Comparison of ENCODE assay signal across 15 mouse cellular contexts in the genomic region with DNA sequence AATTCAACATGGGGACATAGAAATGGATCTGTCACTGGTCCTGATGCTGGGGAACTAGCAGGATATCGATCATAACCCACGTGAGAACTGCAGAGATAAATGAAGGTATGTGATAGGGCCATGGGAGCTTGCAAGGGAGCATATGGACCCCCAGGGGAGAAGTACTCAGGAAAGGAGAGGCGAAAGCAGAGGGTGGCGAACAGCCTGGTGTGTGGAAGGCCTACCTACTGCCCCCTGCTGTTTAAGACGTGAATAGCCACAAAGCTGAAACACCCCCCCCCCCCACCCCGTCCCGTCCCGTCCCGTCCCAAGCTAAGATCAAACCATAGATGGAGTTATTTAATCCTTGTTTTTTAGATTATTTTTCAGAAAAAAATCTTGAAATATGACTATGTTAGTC. TPM values are rescaled to one million over a fixed set of nuclear protein-coding genes. Genes with fewer than 3 reads are reported as not detected.
A peak's percentile ranks its signal among the peaks of the same experiment; 100 is the strongest.
DNase-seq lines count a peak whose midpoint lies in the region; ATAC-seq and TF ChIP-seq lines count a peak whose summit lies in the region.
"Had no signal": no experiment of that assay in that cellular context is flagged by ENCODE, and none has a peak within 500 bp of the region (broad histone marks: within the 10 kb centered on the region; RNA-seq: fewer than 3 reads in every experiment).

No protein-coding gene starts in this region.

- TF ChIP-seq EP300 in stomach, postnatal 0 days (optimal IDR thresholded peaks at IDR 0.05), result no peak

- H3K9ac ChIP-seq in stomach, postnatal 0 days (ENCODE audit: low read length), result no peak overlapping the region
- H3K9ac ChIP-seq: embryonic facial prominence, embryonic 13.5 days; limb, embryonic 12.5 days had no signal

- no peaks in the 10 kb centered on the region for H3K36me3 ChIP-seq in testis, adult 2 months (ENCODE audit: control insufficient read depth, insufficient read depth, low read length)
- no peaks in the 10 kb centered on the region for H3K36me3 ChIP-seq in stomach, postnatal 0 days (ENCODE audit: control insufficient read depth, insufficient read depth, low read length)
- H3K36me3 ChIP-seq: embryonic facial prominence, embryonic 13.5 days; limb, embryonic 12.5 days had no signal

- no peaks in the 10 kb centered on the region for H3K9me3 ChIP-seq in stomach, postnatal 0 days (ENCODE audit: control insufficient read depth, low read length)
- H3K9me3 ChIP-seq: embryonic facial prominence, embryonic 13.5 days; limb, embryonic 12.5 days had no signal

- TF ChIP-seq POLR2A in cerebellum, adult 2 months (IDR thresholded peaks at IDR 0.05; ENCODE audit: borderline replicate concordance, insufficient read depth, low read length), result no peak
- TF ChIP-seq POLR2A in testis, adult 2 months (IDR thresholded peaks at IDR 0.05; ENCODE audit: control insufficient read depth, low read depth, low read length), result no peak

- WGBS in cerebellum, adult 2 months, result 64% methylated on average over 9 of the region's 9 CpGs
- 66% methylated on average over 9 of the region's 9 CpGs for WGBS in stomach, postnatal 0 days

- no peaks in the 10 kb centered on the region for H3K27me3 ChIP-seq in cerebellum, adult 2 months (ENCODE audit: control insufficient read depth, insufficient read depth, low read length)
- H3K27me3 ChIP-seq in testis, adult 2 months (ENCODE audit: control insufficient read depth, insufficient read depth, low read length), result no peaks in the 10 kb centered on the region
- H3K27me3 ChIP-seq in stomach, postnatal 0 days (ENCODE audit: control insufficient read depth, insufficient read depth, low read length), result no peaks in the 10 kb centered on the region
- H3K27me3 ChIP-seq: embryonic facial prominence, embryonic 13.5 days; Patski had no signal

- no peak overlapping the region for H3K27ac ChIP-seq in cerebellum, adult 2 months (ENCODE audit: insufficient read depth, low read length)
- no peak overlapping the region for H3K27ac ChIP-seq in layer of hippocampus, adult 2 months
- no peak overlapping the region for H3K27ac ChIP-seq in testis, adult 2 months (ENCODE audit: control insufficient read depth, insufficient read depth, low read depth, low read length)
- no peak overlapping the region for H3K27ac ChIP-seq in stomach, postnatal 0 days (replicated peaks)
- H3K27ac ChIP-seq: embryonic facial prominence, embryonic 13.5 days; limb, embryonic 12.5 days had no signal

- ATAC-seq in stomach, postnatal 0 days (ENCODE audit: low FRiP score, low TSS enrichment), result no peak
- ATAC-seq: Patski had no signal

- DNase-seq in cerebellum, adult 2 months, result no peak
- no peak for DNase-seq in cerebellum, adult 11 months
- no peak for DNase-seq in layer of hippocampus, adult 2 months (ENCODE audit: low spot score in 2 of 2)
- DNase-seq in layer of hippocampus, postnatal 36 days, result no peak
- DNase-seq in testis, postnatal 10 days (ENCODE audit: low spot score), result no peak
- no peak for DNase-seq in stomach, postnatal 0 days (ENCODE audit: low spot score)
- no peak for DNase-seq in left cerebral cortex, postnatal 10 days (ENCODE audit: extremely low spot score in 1 of 2, low spot score in 2 of 2)
- DNase-seq: adrenal gland, postnatal 14 days; cerebellum, adult 11-12 months; heart, postnatal 14 days; thymus, adult 2 months had no signal

- peak; percentile 39; the same call in 1 of the 2 replicates for TF ChIP-seq CTCF in cerebellum, adult 2 months (IDR thresholded peaks at IDR 0.05; ENCODE audit: borderline replicate concordance, insufficient read depth, low read depth, low read length)
- peak; percentile 68 for TF ChIP-seq CTCF in layer of hippocampus, adult 2 months (conservative IDR thresholded peaks at IDR 0.05)
- TF ChIP-seq CTCF in testis, adult 2 months (IDR thresholded peaks at IDR 0.05; ENCODE audit: control insufficient read depth, insufficient read depth, insufficient replicate concordance, low read depth, low read length), result peak; percentile 62; the same call in 1 of the 2 replicates
- peak; percentile 60 for TF ChIP-seq CTCF in stomach, postnatal 0 days (IDR thresholded peaks at IDR 0.05; ENCODE audit: low read depth)

- no peak overlapping the region for H3K4me3 ChIP-seq in cerebellum, adult 2 months (replicated peaks; ENCODE audit: insufficient read depth, low read depth, low read length)
- H3K4me3 ChIP-seq in layer of hippocampus, adult 2 months, result no peak overlapping the region
- no peak overlapping the region for H3K4me3 ChIP-seq in testis, adult 2 months (ENCODE audit: control insufficient read depth, low read depth, low read length)
- no peak overlapping the region for H3K4me3 ChIP-seq in stomach, postnatal 0 days (ENCODE audit: low read depth, low read length)
- H3K4me3 ChIP-seq: embryonic facial prominence, embryonic 13.5 days; limb, embryonic 12.5 days had no signal

- peaks cover 22% of the 10 kb centered on the region for H3K4me1 ChIP-seq in cerebellum, adult 2 months (ENCODE audit: control insufficient read depth, insufficient read depth, low read length)
- H3K4me1 ChIP-seq in testis, adult 2 months (ENCODE audit: control insufficient read depth, insufficient read depth, low read length), result peaks cover 17% of the 10 kb centered on the region
- H3K4me1 ChIP-seq in stomach, postnatal 0 days (replicated peaks; ENCODE audit: control insufficient read depth, insufficient read depth), result no peaks in the 10 kb centered on the region
- H3K4me1 ChIP-seq: embryonic facial prominence, embryonic 13.5 days had no signal

- H3K4me2 ChIP-seq in stomach, postnatal 0 days (replicated peaks; ENCODE audit: low read depth), result no peak overlapping the region
- H3K4me2 ChIP-seq: embryonic facial prominence, embryonic 13.5 days; limb, embryonic 12.5 days had no signal

- intact Hi-C loops in left cerebral cortex, postnatal 10 days (cut with DNase I), result loop anchor here (5.0 kb wide), 1 partner anchor 73 kb away; no protein-coding TSS in a partner anchor

RNA-seq across cellular contexts. Expression of gene Cplx2, which starts 50.9 kb away (rescaled TPM):
- polyA plus RNA-seq in cerebellum, adult 2 months (2012; rRNA removed), result 361 and 392 TPM in 2 replicates
- 1,000 to 10,000 TPM; 1,009 to 1,066 TPM for total RNA-seq in layer of hippocampus, adult 2 months (2021)
- 100 to 1,000 TPM; 968 to 982 TPM for total RNA-seq in layer of hippocampus, postnatal 36 days (2021)
- polyA plus RNA-seq in testis, adult 2 months (2012; rRNA removed), result 0.23 and 0.31 TPM in 2 replicates
- 1.8 and 1.9 TPM in 2 replicates for polyA plus RNA-seq in stomach, postnatal 0 days (2015; fragmentation: Nextera tagmentation; extraction: Ambion mirVana)
- 100 to 1,000 TPM; 641 to 656 TPM for total RNA-seq in left cerebral cortex, postnatal 10 days (2021)
